Mouse (Mus musculus): ENCODE results near the gene Clic5. TPM values are rescaled to one million over a fixed set of nuclear protein-coding genes. Genes with fewer than 3 reads are reported as not detected.

Gene Clic5
- polyA plus RNA-seq, 1 experiment from 2014 or later = 0.18 TPM

GRCm38 (mm10) chr17:44212960-44213619 is 24.7 kb downstream of the Clic5 start:
- Histone ChIP-seq H3K4me3 (replicated peaks; ENCODE audit: low read length) (no peak overlapping the region), H3K27ac (ENCODE audit: low read length) (no peak overlapping the region), H3K9ac (replicated peaks; ENCODE audit: low read depth, low read length) (no peak overlapping the region), H3K4me1 (replicated peaks; ENCODE audit: control insufficient read depth, insufficient read depth, low read length) (no peaks in the 10 kb centered on the region), H3K9me3 (ENCODE audit: control insufficient read depth, low read length) (no peaks in the 10 kb centered on the region), H3K4me2 (ENCODE audit: low read length) (no peak overlapping the region), H3K27me3 (replicated peaks; ENCODE audit: control insufficient read depth, insufficient read depth, low read length) (no peaks in the 10 kb centered on the region), H3K36me3 (ENCODE audit: control insufficient read depth, insufficient read depth) (no peaks in the 10 kb centered on the region)
- WGBS = 91% methylated on average over 5 of the region's 5 CpGs
- no peak for ATAC-seq

- Histone ChIP-seq H3K4me2 (ENCODE audit: low read length) (no peak overlapping the region), H3K4me3 (replicated peaks; ENCODE audit: low read length) (no peak overlapping the region), H3K9ac (replicated peaks; ENCODE audit: low read depth, low read length) (no peak overlapping the region), H3K4me1 (replicated peaks; ENCODE audit: control insufficient read depth, insufficient read depth, low read length) (no peaks in the 10 kb centered on the region), H3K9me3 (ENCODE audit: control insufficient read depth, low read length) (no peaks in the 10 kb centered on the region), H3K36me3 (ENCODE audit: control insufficient read depth, insufficient read depth) (no peaks in the 10 kb centered on the region), H3K27ac (ENCODE audit: low read length) (no peak overlapping the region), H3K27me3 (replicated peaks; ENCODE audit: control insufficient read depth, insufficient read depth, low read length) (no peaks in the 10 kb centered on the region)
- ATAC-seq = no peak
- WGBS = 90% methylated on average over 9 of the region's 9 CpGs
Observed at GRCm38 (mm10) chr17:44215196-44215799, 26.9 kb downstream of the Clic5 start.

GRCm38 (mm10) chr17:44217185-44217584 is 28.8 kb downstream of the Clic5 start:
- Histone ChIP-seq H3K4me2 (ENCODE audit: low read length) (no peak overlapping the region), H3K27ac (ENCODE audit: low read length) (no peak overlapping the region), H3K9me3 (ENCODE audit: control insufficient read depth, low read length) (no peaks in the 10 kb centered on the region), H3K4me1 (replicated peaks; ENCODE audit: control insufficient read depth, insufficient read depth, low read length) (no peaks in the 10 kb centered on the region), H3K27me3 (replicated peaks; ENCODE audit: control insufficient read depth, insufficient read depth, low read length) (no peaks in the 10 kb centered on the region), H3K4me3 (replicated peaks; ENCODE audit: low read length) (no peak overlapping the region), H3K36me3 (ENCODE audit: control insufficient read depth, insufficient read depth) (no peaks in the 10 kb centered on the region), H3K9ac (replicated peaks; ENCODE audit: low read depth, low read length) (no peak overlapping the region)
- 93% methylated on average over 2 of the region's 2 CpGs for WGBS
- ATAC-seq = no peak

GRCm38 (mm10) chr17:44219943-44220342 is 31.6 kb downstream of the Clic5 start:
- no peak for ATAC-seq
- WGBS = 80% methylated on average over 2 of the region's 2 CpGs

GRCm38 (mm10) chr17:44228428-44228827 is 40.0 kb downstream of the Clic5 start:
- Histone ChIP-seq H3K9me3 (ENCODE audit: control insufficient read depth, low read length) (no peaks in the 10 kb centered on the region), H3K4me1 (replicated peaks; ENCODE audit: control insufficient read depth, insufficient read depth, low read length) (no peaks in the 10 kb centered on the region), H3K36me3 (ENCODE audit: control insufficient read depth, insufficient read depth) (no peaks in the 10 kb centered on the region), H3K4me2 (ENCODE audit: low read length) (no peak overlapping the region), H3K9ac (replicated peaks; ENCODE audit: low read depth, low read length) (no peak overlapping the region), H3K27ac (ENCODE audit: low read length) (no peak overlapping the region), H3K4me3 (replicated peaks; ENCODE audit: low read length) (no peak overlapping the region), H3K27me3 (replicated peaks; ENCODE audit: control insufficient read depth, insufficient read depth, low read length) (no peaks in the 10 kb centered on the region)
- ATAC-seq = no peak
- 87% methylated on average over 5 of the region's 5 CpGs for WGBS

More at GRCm38 (mm10) chr17:44219943-44220342, 31.6 kb downstream of the Clic5 start:
- H3K4me2 ChIP-seq (ENCODE audit: low read length) = no peak overlapping the region
- no peak overlapping the region for H3K27ac ChIP-seq (ENCODE audit: low read length)
- no peak overlapping the region for H3K9ac ChIP-seq (replicated peaks; ENCODE audit: low read depth, low read length)
- H3K36me3 ChIP-seq (ENCODE audit: control insufficient read depth, insufficient read depth) = no peaks in the 10 kb centered on the region
- no peaks in the 10 kb centered on the region for H3K4me1 ChIP-seq (replicated peaks; ENCODE audit: control insufficient read depth, insufficient read depth, low read length)
- H3K9me3 ChIP-seq (ENCODE audit: control insufficient read depth, low read length) = no peaks in the 10 kb centered on the region
- H3K4me3 ChIP-seq (replicated peaks; ENCODE audit: low read length) = no peak overlapping the region
- H3K27me3 ChIP-seq (replicated peaks; ENCODE audit: control insufficient read depth, insufficient read depth, low read length) = no peaks in the 10 kb centered on the region

- Histone ChIP-seq H3K9ac (replicated peaks; ENCODE audit: low read depth, low read length) (no peak overlapping the region), H3K4me1 (replicated peaks; ENCODE audit: control insufficient read depth, insufficient read depth, low read length) (no peaks in the 10 kb centered on the region), H3K4me2 (ENCODE audit: low read length) (no peak overlapping the region), H3K36me3 (ENCODE audit: control insufficient read depth, insufficient read depth) (no peaks in the 10 kb centered on the region), H3K4me3 (replicated peaks; ENCODE audit: low read length) (no peak overlapping the region), H3K27me3 (replicated peaks; ENCODE audit: control insufficient read depth, insufficient read depth, low read length) (no peaks in the 10 kb centered on the region), H3K9me3 (ENCODE audit: control insufficient read depth, low read length) (no peaks in the 10 kb centered on the region), H3K27ac (ENCODE audit: low read length) (no peak overlapping the region)
- WGBS = 86% methylated on average over 10 of the region's 10 CpGs
- no peak for ATAC-seq
Observed at GRCm38 (mm10) chr17:44230083-44230482, 41.7 kb downstream of the Clic5 start.

GRCm38 (mm10) chr17:44239030-44239721 is 50.8 kb downstream of the Clic5 start:
- Histone ChIP-seq H3K4me3 (replicated peaks; ENCODE audit: low read length) (no peak overlapping the region), H3K36me3 (ENCODE audit: control insufficient read depth, insufficient read depth) (no peaks in the 10 kb centered on the region), H3K4me2 (ENCODE audit: low read length) (peak overlapping the region; percentile 11; the same call in 1 of the 2 replicates), H3K9ac (replicated peaks; ENCODE audit: low read depth, low read length) (no peak overlapping the region), H3K27ac (ENCODE audit: low read length) (no peak overlapping the region), H3K4me1 (replicated peaks; ENCODE audit: control insufficient read depth, insufficient read depth, low read length) (peaks cover 3% of the 10 kb centered on the region; the same call in 1 of the 2 replicates), H3K9me3 (ENCODE audit: control insufficient read depth, low read length) (peaks cover 3% of the 10 kb centered on the region), H3K27me3 (replicated peaks; ENCODE audit: control insufficient read depth, insufficient read depth, low read length) (no peaks in the 10 kb centered on the region)
- 17% methylated on average over 10 of the region's 10 CpGs for WGBS
- ATAC-seq = no peak

GRCm38 (mm10) chr17:44240742-44241141 is 52.4 kb downstream of the Clic5 start:
- no peaks in the 10 kb centered on the region for H3K27me3 ChIP-seq (replicated peaks; ENCODE audit: control insufficient read depth, insufficient read depth, low read length)
- no peak overlapping the region for H3K27ac ChIP-seq (ENCODE audit: low read length)
- H3K4me2 ChIP-seq (ENCODE audit: low read length) = no peak overlapping the region
- no peak for ATAC-seq
- no peak overlapping the region for H3K9ac ChIP-seq (replicated peaks; ENCODE audit: low read depth, low read length)
- WGBS = 98% methylated on average over 2 of the region's 2 CpGs
- no peaks in the 10 kb centered on the region for H3K36me3 ChIP-seq (ENCODE audit: control insufficient read depth, insufficient read depth)
- H3K9me3 ChIP-seq (ENCODE audit: control insufficient read depth, low read length) = peaks cover 3% of the 10 kb centered on the region
- peaks cover 3% of the 10 kb centered on the region; the same call in 1 of the 2 replicates for H3K4me1 ChIP-seq (replicated peaks; ENCODE audit: control insufficient read depth, insufficient read depth, low read length)
- H3K4me3 ChIP-seq (replicated peaks; ENCODE audit: low read length) = no peak overlapping the region

GRCm38 (mm10) chr17:44244096-44244495 is 55.7 kb downstream of the Clic5 start:
- Histone ChIP-seq H3K9me3 (ENCODE audit: control insufficient read depth, low read length) (peaks cover 3% of the 10 kb centered on the region), H3K27me3 (replicated peaks; ENCODE audit: control insufficient read depth, insufficient read depth, low read length) (no peaks in the 10 kb centered on the region), H3K27ac (ENCODE audit: low read length) (no peak overlapping the region), H3K36me3 (ENCODE audit: control insufficient read depth, insufficient read depth) (no peaks in the 10 kb centered on the region), H3K9ac (replicated peaks; ENCODE audit: low read depth, low read length) (no peak overlapping the region), H3K4me2 (ENCODE audit: low read length) (no peak overlapping the region), H3K4me3 (replicated peaks; ENCODE audit: low read length) (no peak overlapping the region), H3K4me1 (replicated peaks; ENCODE audit: control insufficient read depth, insufficient read depth, low read length) (peaks cover 6% of the 10 kb centered on the region; the same call in 1 of the 2 replicates)
- ATAC-seq = no peak
- WGBS = 18% methylated on average over 5 of the region's 5 CpGs
